Mouse (Mus musculus) thymus, postnatal 14 days (tissue): ENCODE data around the gene Stk17b.
A peak's percentile ranks its signal among the peaks of the same experiment; 100 is the strongest.
"Not testable (repeated sequence)": the region's sequence is repeated elsewhere in the genome, so short reads cannot be mapped to it uniquely, and the experiment has no call there.

Experiments
- DNase-seq: peaks from one replicate; pipeline ENCODE4 v3.0.0; 2021

The Stk17b gene

GRCm38 (mm10) chr1:53782079-53782478, 2.9 kb downstream of the Stk17b start:
- no peak for DNase-seq

- peak; percentile 52 for DNase-seq
Observed at GRCm38 (mm10) chr1:53781311-53781710, 3.7 kb downstream of the Stk17b start.

GRCm38 (mm10) chr1:53776176-53776905, 8.7 kb downstream of the Stk17b start:
- peak; percentile 56 for DNase-seq

GRCm38 (mm10) chr1:53775545-53775944, 9.5 kb downstream of the Stk17b start:
- no peak for DNase-seq

- no peak for DNase-seq
Observed at GRCm38 (mm10) chr1:53775036-53775435, 10.0 kb downstream of the Stk17b start.

- no peak for DNase-seq
Observed at GRCm38 (mm10) chr1:53774571-53774970, 10.5 kb downstream of the Stk17b start.

- peak; percentile 90 for DNase-seq
Observed at GRCm38 (mm10) chr1:53773994-53774393, 11.0 kb downstream of the Stk17b start.

GRCm38 (mm10) chr1:53772967-53773366, 12.1 kb downstream of the Stk17b start:
- no peak for DNase-seq

- DNase-seq, result no peak
Observed at GRCm38 (mm10) chr1:53771476-53771875, 13.5 kb downstream of the Stk17b start.

- DNase-seq, result no peak
Observed at GRCm38 (mm10) chr1:53766112-53766511, 18.9 kb downstream of the Stk17b start.

- no peak for DNase-seq
Observed at GRCm38 (mm10) chr1:53757316-53757715, 27.7 kb downstream of the Stk17b start.

- not testable (repeated sequence) for DNase-seq
Observed at GRCm38 (mm10) chr1:53753501-53753900, 31.5 kb downstream of the Stk17b start.

GRCm38 (mm10) chr1:53751144-53751543, 33.9 kb downstream of the Stk17b start:
- no peak for DNase-seq

- not testable (repeated sequence) for DNase-seq
Observed at GRCm38 (mm10) chr1:53750697-53751096, 34.3 kb downstream of the Stk17b start.

GRCm38 (mm10) chr1:53749881-53750385, 35.1 kb downstream of the Stk17b start:
- not testable (repeated sequence) for DNase-seq

- no peak for DNase-seq
Observed at GRCm38 (mm10) chr1:53748571-53748970, 36.5 kb downstream of the Stk17b start.

GRCm38 (mm10) chr1:53746001-53746400, 39.0 kb downstream of the Stk17b start:
- no peak for DNase-seq

- no peak for DNase-seq
Observed at GRCm38 (mm10) chr1:53741742-53742458, 43.1 kb downstream of the Stk17b start.

GRCm38 (mm10) chr1:53740777-53741336, 44.2 kb downstream of the Stk17b start:
- DNase-seq, result no peak

GRCm38 (mm10) chr1:53740077-53740776, 44.8 kb downstream of the Stk17b start:
- DNase-seq, result not testable (repeated sequence)

GRCm38 (mm10) chr1:53736583-53736982, 48.4 kb downstream of the Stk17b start:
- no peak for DNase-seq

GRCm38 (mm10) chr1:53728489-53729225, 56.4 kb downstream of the Stk17b start:
- no peak for DNase-seq
